Mouse (Mus musculus) heart, adult 18-20 months (tissue): ENCODE measurements around the gene Vmn2r10. TPM values are rescaled to one million over a fixed set of nuclear protein-coding genes. Genes with fewer than 3 reads are reported as not detected.
A peak's percentile ranks its signal among the peaks of the same experiment; 100 is the strongest.
"Not testable (repeated sequence)": the region's sequence is repeated elsewhere in the genome, so short reads cannot be mapped to it uniquely, and the experiment has no call there.

Source experiments
- DNase-seq, 2 experiments: peaks; one replicate each; pipeline ENCODE4 v3.0.0; 2021 to 2022; ENCODE audit warnings: mixed read lengths in 1 of 2
- long read RNA-seq, 2 experiments: library from polyadenylated mRNA; stranded (forward); transcript quantifications; one replicate each; pipeline ENCODE4 v2.0.0; 2021
- total RNA-seq, 2 experiments: library from RNA; stranded (reverse); gene quantifications; 2 replicates each; pipeline ENCODE4 v1.2.3; 2021

Gene Vmn2r10
- total RNA-seq, result not detected
- long read RNA-seq, experiment 1, result 0 reads
- long read RNA-seq, experiment 2, result 0 reads

DNA sequence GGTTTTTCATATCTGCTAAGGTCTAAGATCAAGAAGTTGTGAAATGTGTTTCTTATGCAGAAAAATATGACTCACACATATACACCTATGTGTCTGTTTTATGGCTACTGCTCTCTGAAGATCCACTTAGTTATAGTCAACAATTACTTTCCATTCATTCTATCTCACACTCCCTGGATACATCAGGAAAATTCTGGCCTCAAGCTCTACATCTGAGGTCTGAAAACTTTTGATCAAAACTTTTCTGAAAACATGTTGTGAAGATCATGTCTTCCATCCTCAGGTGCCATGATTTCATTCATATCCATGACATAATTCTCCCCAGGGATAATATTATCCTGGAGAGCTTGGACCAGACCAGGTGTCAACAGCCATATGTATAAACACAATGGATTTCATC is at the start of gene Vmn2r10:
Gene Vmn2r10, minus strand, starts transcription at position 101 of the 400 bp plus-strand sequence.
- DNase-seq, result not testable (repeated sequence)

DNA sequence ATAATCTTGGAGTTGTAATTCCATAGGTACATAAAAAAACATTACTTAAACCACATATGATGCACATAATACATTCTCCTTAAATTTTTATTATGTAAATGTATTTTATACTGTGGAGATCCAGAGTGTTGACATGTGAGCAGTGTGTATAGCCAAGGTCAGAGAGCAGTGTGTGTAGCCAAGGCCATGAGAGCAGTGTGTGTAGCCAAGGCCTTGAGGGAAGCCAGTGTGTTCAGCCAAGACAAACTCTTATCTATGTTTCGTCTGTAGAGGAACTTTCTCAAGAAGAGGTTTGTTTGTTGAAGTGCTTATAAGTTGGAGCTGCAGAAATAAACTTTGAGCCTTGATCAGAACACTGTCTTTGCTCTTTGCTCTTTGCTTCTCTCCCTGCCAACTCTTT is 49.0 kb upstream of the Vmn2r10 start:
- peak in 1 of 2 experiments; percentile 4 for DNase-seq

DNA sequence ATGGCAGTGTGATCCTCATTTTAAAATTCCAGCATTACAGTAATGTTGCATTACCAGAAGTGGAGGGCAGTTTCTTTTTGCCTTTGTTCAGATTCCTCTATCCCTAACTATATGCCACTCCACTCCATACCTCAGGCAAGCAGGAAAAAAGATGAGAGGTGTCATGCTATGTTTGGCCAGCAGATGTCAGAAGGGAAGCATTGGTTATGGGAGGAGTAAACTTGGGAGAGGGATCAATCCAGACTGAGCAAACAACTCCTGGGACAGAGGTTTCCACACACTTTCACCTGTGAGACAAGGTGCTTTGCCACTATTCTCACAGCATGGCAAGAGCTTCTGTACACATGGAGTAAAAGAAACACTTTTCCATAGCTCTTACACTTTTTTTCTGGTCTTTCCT is 26.3 kb upstream of the Vmn2r10 start:
- DNase-seq, result no peak

DNA sequence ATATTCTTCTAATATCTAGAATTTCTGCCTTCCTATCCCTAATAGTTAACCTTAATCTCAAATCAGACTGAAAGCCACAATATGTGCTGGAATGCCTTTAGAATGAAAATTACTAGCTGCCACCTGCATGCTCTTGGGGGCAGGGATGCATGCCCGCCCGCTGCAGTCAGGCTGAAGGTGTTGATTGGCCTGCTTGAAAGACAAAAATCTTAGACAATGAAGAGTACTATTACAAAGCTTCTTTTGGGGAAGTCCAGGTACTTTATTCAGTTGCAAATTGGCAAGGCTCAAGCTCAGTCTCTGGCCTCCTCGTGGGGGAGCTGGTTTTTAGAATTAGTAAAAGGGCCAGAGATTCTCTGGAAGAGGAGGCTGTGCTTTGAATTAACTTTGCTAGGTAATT is 17.4 kb downstream of the Vmn2r10 start:
- DNase-seq, result no peak

Other genes with a start within 250 kb of the Vmn2r10 start
- not detected for gene Rnf212, start 231.5 kb downstream of the Vmn2r10 start, total RNA-seq
- not detected for gene Tmed11, start 211.2 kb downstream of the Vmn2r10 start, total RNA-seq
- gene Vmn2r8, start 197.7 kb downstream of the Vmn2r10 start, total RNA-seq, result not detected
- gene Vmn2r9, start 153.9 kb downstream of the Vmn2r10 start, total RNA-seq, result not detected
- not detected for gene Vmn2r11, start 53.0 kb upstream of the Vmn2r10 start, total RNA-seq
- not detected for gene Vmn2r12, start 91.4 kb upstream of the Vmn2r10 start, total RNA-seq
- gene Vmn2r13, start 185.7 kb upstream of the Vmn2r10 start, total RNA-seq, result not detected
- gene Vmn2r14, start 218.2 kb upstream of the Vmn2r10 start, total RNA-seq, result not detected